Mouse (Mus musculus): ENCODE results near the gene Pcdh19. TPM values are rescaled to one million over a fixed set of nuclear protein-coding genes. Genes with fewer than 3 reads are reported as not detected.
"Not testable (repeated sequence)": the region's sequence is repeated elsewhere in the genome, so short reads cannot be mapped to it uniquely, and the experiment has no call there.

Pcdh19 gene
- polyA plus RNA-seq (2016; fragmentation: Nextera tagmentation; extraction: Ambion mirVana): 2.2 and 2.6 TPM in 2 replicates

DNA sequence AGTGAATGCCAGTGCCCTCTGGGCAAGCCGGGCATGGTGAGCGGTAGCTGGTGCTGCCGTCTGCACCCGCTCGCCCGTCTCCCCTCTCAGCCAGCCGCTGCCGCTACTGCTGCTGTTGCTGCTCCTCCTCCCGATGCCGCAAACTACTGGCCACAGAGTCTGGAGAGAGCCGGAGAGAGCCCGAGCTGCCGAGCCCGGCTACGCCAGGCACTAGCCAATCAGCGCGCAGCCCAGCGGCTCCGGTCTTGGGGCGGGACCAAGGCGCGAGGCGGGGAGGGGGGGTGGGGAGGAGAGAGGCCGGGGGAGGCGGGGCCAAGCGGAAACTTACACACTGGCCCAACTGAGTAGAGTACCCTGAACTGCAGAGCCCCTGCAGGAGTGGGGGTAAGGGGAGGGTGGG is at the start of gene Pcdh19:
Pcdh19 (minus strand) TSS at position 148 of the 400 bp plus-strand sequence.
- H3K9me3 ChIP-seq (replicated peaks): 0 out of 2 replicates have a peak, but pooled peaks cover 15% of the 10 kb centered on the region
- 30% methylated on average over 25 of the region's 26 CpGs for WGBS
- H3K4me3 ChIP-seq: peak within 1 kb of the TSS; percentile 63
- H3K27ac ChIP-seq (replicated peaks): peak within 1 kb of the TSS; percentile 72
- peaks cover 18% of the 10 kb centered on the region for H3K4me1 ChIP-seq
- peak; percentile 88 for DNase-seq (ENCODE audit: low spot score)
- peaks cover 66% of the 10 kb centered on the region for H3K27me3 ChIP-seq (ENCODE audit: low read depth, poor library complexity, severe bottlenecking)
- H3K36me3 ChIP-seq: no peaks in the 10 kb centered on the region

- Histone ChIP-seq H3K4me1 (no peaks in the 10 kb centered on the region), H3K27me3 (ENCODE audit: low read depth, poor library complexity, severe bottlenecking) (peaks cover 12% of the 10 kb centered on the region; the same call in 1 of the 2 replicates), H3K9me3 (replicated peaks) (no peaks in the 10 kb centered on the region), H3K4me3 (no peak overlapping the region), H3K27ac (replicated peaks) (no peak overlapping the region), H3K36me3 (no peaks in the 10 kb centered on the region)
- 91% methylated on average over 2 of the region's 2 CpGs for WGBS
- DNase-seq (ENCODE audit: low spot score): no peak
Observed at GRCm38 (mm10) chrX:133735871-133736270, 47.1 kb upstream of the Pcdh19 start.

- peaks cover 12% of the 10 kb centered on the region; the same call in 1 of the 2 replicates for H3K27me3 ChIP-seq (ENCODE audit: low read depth, poor library complexity, severe bottlenecking)
- H3K36me3 ChIP-seq: no peaks in the 10 kb centered on the region
- peak; percentile 22 for DNase-seq (ENCODE audit: low spot score)
- no peak overlapping the region for H3K4me3 ChIP-seq
- H3K4me1 ChIP-seq: no peaks in the 10 kb centered on the region
- no peaks in the 10 kb centered on the region for H3K9me3 ChIP-seq (replicated peaks)
- WGBS: 40% methylated on average over 6 of the region's 6 CpGs
- H3K27ac ChIP-seq (replicated peaks): no peak overlapping the region
Observed at GRCm38 (mm10) chrX:133734984-133735383, 46.2 kb upstream of the Pcdh19 start.

- H3K27ac ChIP-seq (replicated peaks): no peak overlapping the region
- no peak overlapping the region for H3K4me3 ChIP-seq
- no peaks in the 10 kb centered on the region for H3K4me1 ChIP-seq
- H3K27me3 ChIP-seq (ENCODE audit: low read depth, poor library complexity, severe bottlenecking): peaks cover 1% of the 10 kb centered on the region
- 84% methylated on average over 3 of the region's 3 CpGs for WGBS
- no peak for DNase-seq (ENCODE audit: low spot score)
- H3K36me3 ChIP-seq: no peaks in the 10 kb centered on the region
- no peaks in the 10 kb centered on the region for H3K9me3 ChIP-seq (replicated peaks)
Observed at GRCm38 (mm10) chrX:133721517-133721916, 32.7 kb upstream of the Pcdh19 start.

- peaks cover 34% of the 10 kb centered on the region; the same call in 1 of the 2 replicates for H3K27me3 ChIP-seq (ENCODE audit: low read depth, poor library complexity, severe bottlenecking)
- H3K27ac ChIP-seq (replicated peaks): no peak overlapping the region
- WGBS: 72% methylated on average over 2 of the region's 2 CpGs
- no peaks in the 10 kb centered on the region for H3K4me1 ChIP-seq
- no peak overlapping the region for H3K4me3 ChIP-seq
- DNase-seq (ENCODE audit: low spot score): no peak
- H3K36me3 ChIP-seq: no peaks in the 10 kb centered on the region
- H3K9me3 ChIP-seq (replicated peaks): no peaks in the 10 kb centered on the region
Observed at GRCm38 (mm10) chrX:133710621-133711020, 21.8 kb upstream of the Pcdh19 start.

- WGBS: 84% methylated on average over 1 of the region's 1 CpGs
Observed at GRCm38 (mm10) chrX:133702902-133703301, 14.1 kb upstream of the Pcdh19 start.

DNA sequence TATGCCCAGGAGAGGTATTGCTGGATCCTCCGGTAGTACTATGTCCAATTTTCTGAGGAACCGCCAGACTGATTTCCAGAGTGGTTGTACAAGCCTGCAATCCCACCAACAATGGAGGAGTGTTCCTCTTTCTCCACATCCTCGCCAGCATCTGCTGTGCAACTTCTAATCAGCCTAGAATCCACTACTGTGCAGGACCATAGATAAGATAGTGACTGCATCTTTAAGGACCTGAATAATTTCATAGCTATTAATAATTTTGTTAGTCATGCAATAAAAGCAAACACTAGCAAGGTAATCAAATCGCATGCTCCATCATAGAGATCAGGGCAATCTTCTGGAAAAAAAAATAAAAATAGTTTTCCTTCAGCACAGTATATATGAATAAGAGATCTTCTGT is 9.1 kb upstream of the Pcdh19 start:
- H3K36me3 ChIP-seq; H3K9me3 ChIP-seq (replicated peaks); H3K4me1 ChIP-seq; H3K27me3 ChIP-seq (ENCODE audit: low read depth, poor library complexity, severe bottlenecking); H3K27ac ChIP-seq (replicated peaks); H3K4me3 ChIP-seq; DNase-seq (ENCODE audit: low spot score): not testable (repeated sequence)
- WGBS: 85% methylated on average over 3 of the region's 4 CpGs

More at GRCm38 (mm10) chrX:133702902-133703301, 14.1 kb upstream of the Pcdh19 start:
- DNase-seq (ENCODE audit: low spot score): no peak
- no peak overlapping the region for H3K27ac ChIP-seq (replicated peaks)
- H3K4me3 ChIP-seq: no peak overlapping the region
- no peaks in the 10 kb centered on the region for H3K9me3 ChIP-seq (replicated peaks)
- H3K4me1 ChIP-seq: no peaks in the 10 kb centered on the region
- H3K27me3 ChIP-seq (ENCODE audit: low read depth, poor library complexity, severe bottlenecking): no peaks in the 10 kb centered on the region
- H3K36me3 ChIP-seq: no peaks in the 10 kb centered on the region

GRCm38 (mm10) chrX:133696461-133696860 is 7.7 kb upstream of the Pcdh19 start:
- Histone ChIP-seq H3K4me3 (no peak overlapping the region), H3K27ac (replicated peaks) (no peak overlapping the region), H3K36me3 (no peaks in the 10 kb centered on the region), H3K9me3 (replicated peaks) (no peaks in the 10 kb centered on the region), H3K27me3 (ENCODE audit: low read depth, poor library complexity, severe bottlenecking) (peaks cover 8% of the 10 kb centered on the region; the same call in 1 of the 2 replicates), H3K4me1 (no peaks in the 10 kb centered on the region)
- DNase-seq (ENCODE audit: low spot score): no peak
- WGBS: 42% methylated on average over 4 of the region's 4 CpGs

- Histone ChIP-seq H3K4me1 (no peaks in the 10 kb centered on the region), H3K27ac (replicated peaks) (no peak overlapping the region), H3K9me3 (replicated peaks) (0 out of 2 replicates have a peak, but pooled peaks cover 2% of the 10 kb centered on the region), H3K4me3 (no peak overlapping the region), H3K36me3 (no peaks in the 10 kb centered on the region), H3K27me3 (ENCODE audit: low read depth, poor library complexity, severe bottlenecking) (peaks cover 31% of the 10 kb centered on the region)
- 75% methylated on average over 5 of the region's 5 CpGs for WGBS
- no peak for DNase-seq (ENCODE audit: low spot score)
Observed at GRCm38 (mm10) chrX:133693037-133693760, 4.4 kb upstream of the Pcdh19 start.

- no peak for DNase-seq (ENCODE audit: low spot score)
- Histone ChIP-seq H3K27me3 (ENCODE audit: low read depth, poor library complexity, severe bottlenecking) (peaks cover 38% of the 10 kb centered on the region), H3K4me3 (no peak overlapping the region), H3K36me3 (no peaks in the 10 kb centered on the region), H3K27ac (replicated peaks) (no peak overlapping the region), H3K9me3 (replicated peaks) (0 out of 2 replicates have a peak, but pooled peaks cover 8% of the 10 kb centered on the region), H3K4me1 (no peaks in the 10 kb centered on the region)
- WGBS: 45% methylated on average over 2 of the region's 2 CpGs
Observed at GRCm38 (mm10) chrX:133692392-133692790, 3.6 kb upstream of the Pcdh19 start.

DNA sequence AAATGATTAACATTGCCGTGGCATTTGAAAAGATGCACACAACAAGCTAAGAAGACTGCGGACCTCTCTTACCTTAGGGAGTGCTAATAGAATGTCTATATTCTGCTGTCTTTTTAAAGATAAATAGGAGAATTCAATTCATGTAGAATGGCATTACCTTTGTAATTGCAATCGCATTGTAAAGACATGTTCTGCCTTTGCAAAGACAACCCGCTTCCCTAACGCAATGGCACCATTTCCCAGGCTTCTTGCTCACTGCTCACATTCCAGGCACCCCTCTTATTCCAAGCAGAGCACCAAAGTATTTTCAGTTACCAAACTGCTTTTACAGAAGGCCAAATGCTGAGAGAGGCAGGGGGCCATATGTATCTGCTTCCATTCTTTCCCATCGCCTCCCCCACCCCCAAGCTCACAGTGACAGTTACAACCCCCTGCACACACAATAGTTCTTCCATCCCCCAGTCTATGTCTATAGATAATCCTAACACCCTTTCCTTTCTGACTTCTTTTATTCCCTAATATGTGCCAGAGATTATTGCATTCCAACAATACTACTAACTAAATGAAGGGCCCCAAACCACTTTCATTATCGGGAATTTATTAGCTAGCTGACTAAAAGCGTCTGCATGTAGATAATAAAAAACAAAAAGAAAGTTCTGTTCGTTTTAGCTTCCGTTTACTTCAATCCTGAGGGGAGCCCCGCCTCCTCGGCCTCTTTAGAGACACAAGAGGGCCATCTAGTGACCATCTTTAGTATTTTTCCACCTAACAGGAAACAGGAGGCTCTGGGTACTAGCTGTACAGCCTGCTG is 3.0 kb upstream of the Pcdh19 start:
- H3K4me3 ChIP-seq: peak overlapping the region; percentile 63
- no peaks in the 10 kb centered on the region for H3K36me3 ChIP-seq
- H3K27me3 ChIP-seq (ENCODE audit: low read depth, poor library complexity, severe bottlenecking): peaks cover 44% of the 10 kb centered on the region
- DNase-seq (ENCODE audit: low spot score): peak; percentile 17
- 18% methylated on average over 12 of the region's 12 CpGs for WGBS
- H3K4me1 ChIP-seq: peaks cover 5% of the 10 kb centered on the region; the same call in 1 of the 2 replicates
- 0 out of 2 replicates have a peak, but pooled peaks cover 15% of the 10 kb centered on the region for H3K9me3 ChIP-seq (replicated peaks)
- H3K27ac ChIP-seq (replicated peaks): no peak overlapping the region

- Histone ChIP-seq H3K4me1 (peaks cover 14% of the 10 kb centered on the region), H3K9me3 (replicated peaks) (0 out of 2 replicates have a peak, but pooled peaks cover 15% of the 10 kb centered on the region)
- 20% methylated on average over 11 of the region's 11 CpGs for WGBS
Observed at GRCm38 (mm10) chrX:133690822-133691221, 2.0 kb upstream of the Pcdh19 start.

More at GRCm38 (mm10) chrX:133690822-133691221, 2.0 kb upstream of the Pcdh19 start:
- H3K4me3 ChIP-seq: peak overlapping the region; percentile 63
- H3K36me3 ChIP-seq: no peaks in the 10 kb centered on the region
- no peak for DNase-seq (ENCODE audit: low spot score)
- no peak overlapping the region for H3K27ac ChIP-seq (replicated peaks)
- H3K27me3 ChIP-seq (ENCODE audit: low read depth, poor library complexity, severe bottlenecking): peaks cover 51% of the 10 kb centered on the region

All from midbrain, embryonic 10.5 days (tissue).